Mouse (Mus musculus): ENCODE measurements at regions not wholly inside any gene's neighbourhood (a gene's known extent, or its start where the extent isn't known, plus 50 kb on each side); places are given as distances from the start of the nearest gene placed in this dataset.

DNA sequence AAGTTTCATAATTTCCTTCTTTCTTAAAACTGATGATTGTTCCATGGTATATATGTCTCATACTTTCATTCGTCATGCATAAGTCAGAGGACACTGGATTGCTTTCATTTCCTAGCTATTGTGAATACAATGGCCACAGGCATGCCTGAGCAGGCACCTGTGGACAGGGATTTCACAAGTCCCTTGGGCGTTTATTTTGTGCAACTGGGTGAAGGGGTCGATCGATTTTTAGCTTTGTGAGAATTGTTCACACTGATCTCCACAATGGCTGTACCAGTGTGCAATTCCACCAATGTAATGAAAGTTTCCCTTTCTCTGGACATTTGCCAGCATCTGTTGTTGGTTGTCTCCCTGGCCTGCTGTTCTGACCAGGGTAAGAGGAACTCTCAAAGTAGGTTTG lies 405.2 kb upstream of the Hs6st1 start:
- Histone ChIP-seq H3K9me3 (replicated peaks) (no peaks in the 10 kb centered on the region), H3K4me1 (peaks cover 5% of the 10 kb centered on the region), H3K27ac (replicated peaks) (no peak overlapping the region), H3K27me3 (ENCODE audit: low read depth, poor library complexity, severe bottlenecking) (no peaks in the 10 kb centered on the region), H3K36me3 (no peaks in the 10 kb centered on the region), H3K4me3 (no peak overlapping the region)
- DNase-seq (ENCODE audit: low spot score) = no peak
- WGBS = 92% methylated on average over 4 of the region's 4 CpGs

DNA sequence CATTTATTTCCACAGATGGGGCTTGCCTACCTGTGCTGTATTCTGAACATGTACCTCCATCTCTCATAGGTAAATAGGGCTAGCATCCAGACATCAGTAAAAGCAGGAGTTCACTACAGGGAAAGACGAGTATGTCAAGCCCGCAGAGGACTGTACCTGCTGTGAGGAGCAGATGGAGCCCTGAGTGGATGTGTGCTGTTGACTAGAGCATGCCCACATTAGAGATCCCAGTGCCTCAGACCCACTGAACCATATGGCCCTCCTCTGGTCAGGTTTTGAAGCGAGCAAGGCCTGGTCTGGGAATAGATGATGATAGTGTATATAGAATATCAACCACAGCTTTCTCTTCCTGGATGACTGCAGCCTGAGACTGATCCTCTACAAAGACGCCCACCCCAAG lies 394.7 kb upstream of the Hs6st1 start:
- H3K9me3 ChIP-seq (replicated peaks) = no peaks in the 10 kb centered on the region
- 0 out of 2 replicates have a peak overlapping the region, but pooled peaks have one; percentile 23 for H3K27ac ChIP-seq (replicated peaks)
- H3K27me3 ChIP-seq (ENCODE audit: low read depth, poor library complexity, severe bottlenecking) = no peaks in the 10 kb centered on the region
- no peak for DNase-seq (ENCODE audit: low spot score)
- H3K4me3 ChIP-seq = no peak overlapping the region
- no peaks in the 10 kb centered on the region for H3K36me3 ChIP-seq
- H3K4me1 ChIP-seq = no peaks in the 10 kb centered on the region
- 90% methylated on average over 4 of the region's 4 CpGs for WGBS

DNA sequence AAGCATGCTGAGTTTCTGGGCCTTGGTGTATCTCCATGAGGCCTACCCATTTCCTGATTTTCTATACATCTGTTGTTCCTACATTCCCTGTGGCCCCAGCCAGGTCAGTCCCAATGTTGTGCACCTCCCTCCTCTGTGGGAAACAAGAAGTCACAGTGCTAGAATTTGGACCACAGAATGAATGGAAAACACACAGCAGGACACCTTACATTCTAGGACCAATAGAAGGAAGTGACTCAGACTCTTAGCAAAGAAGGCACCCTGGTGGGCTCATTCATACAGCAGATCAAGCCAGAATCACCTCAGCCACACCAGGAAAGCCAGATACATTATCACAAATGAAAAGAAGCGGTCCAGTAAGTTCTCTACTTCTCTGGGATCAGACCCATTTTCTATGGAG lies 394.2 kb upstream of the Hs6st1 start:
- WGBS = 89% methylated on average over 1 of the region's 1 CpGs
- no peaks in the 10 kb centered on the region for H3K4me1 ChIP-seq
- DNase-seq (ENCODE audit: low spot score) = no peak
- H3K4me3 ChIP-seq = no peak overlapping the region
- H3K36me3 ChIP-seq = no peaks in the 10 kb centered on the region
- H3K27ac ChIP-seq (replicated peaks) = no peak overlapping the region
- H3K9me3 ChIP-seq (replicated peaks) = no peaks in the 10 kb centered on the region
- no peaks in the 10 kb centered on the region for H3K27me3 ChIP-seq (ENCODE audit: low read depth, poor library complexity, severe bottlenecking)

DNA sequence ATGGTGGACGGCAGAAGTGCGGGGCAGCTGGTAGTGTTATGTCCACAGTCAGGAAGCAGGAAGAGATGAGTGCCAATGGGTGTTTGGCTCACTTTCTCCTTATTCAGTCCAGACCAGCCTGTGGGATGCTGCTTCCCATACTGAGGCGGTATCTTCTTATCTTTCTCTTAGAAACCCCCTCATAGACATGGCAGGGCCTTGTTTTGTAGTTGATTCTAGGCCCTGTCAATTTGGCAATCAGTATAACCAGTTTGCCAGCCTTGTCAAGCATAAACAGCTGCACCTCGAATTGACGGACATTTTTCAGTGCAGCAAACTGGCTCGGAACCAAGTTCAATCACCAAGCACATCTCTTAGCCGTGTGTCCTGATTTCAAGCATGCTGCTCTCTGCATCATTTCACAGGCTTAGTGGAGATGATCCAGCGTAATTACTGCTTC lies 385.7 kb upstream of the Hs6st1 start:
- WGBS = 85% methylated on average over 8 of the region's 8 CpGs
- no peaks in the 10 kb centered on the region for H3K36me3 ChIP-seq
- H3K4me3 ChIP-seq = no peak overlapping the region
- DNase-seq (ENCODE audit: low spot score) = no peak
- peaks cover 4% of the 10 kb centered on the region; the same call in 1 of the 2 replicates for H3K4me1 ChIP-seq
- H3K27me3 ChIP-seq (ENCODE audit: low read depth, poor library complexity, severe bottlenecking) = no peaks in the 10 kb centered on the region
- H3K27ac ChIP-seq (replicated peaks) = no peak overlapping the region
- no peaks in the 10 kb centered on the region for H3K9me3 ChIP-seq (replicated peaks)

DNA sequence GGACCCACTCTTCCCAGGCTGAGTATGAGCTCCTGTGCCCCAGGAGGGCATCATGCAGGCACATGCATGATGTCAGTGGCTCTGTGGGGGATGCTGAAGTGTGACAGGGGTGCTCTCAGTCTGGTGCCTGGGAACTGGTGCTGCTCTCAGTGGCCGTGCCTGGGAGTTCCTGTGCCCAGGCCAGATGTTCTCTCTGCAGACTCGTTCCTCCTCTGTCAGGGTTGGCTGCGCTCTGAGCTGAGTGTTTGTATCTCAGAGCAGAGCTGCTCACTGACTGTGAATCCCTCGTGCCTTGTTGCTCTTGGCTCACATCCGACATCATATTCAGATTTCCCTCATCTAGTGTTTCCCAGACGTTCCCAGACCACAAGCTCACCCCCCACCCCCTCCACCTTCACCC lies 382.5 kb upstream of the Hs6st1 start:
- H3K9me3 ChIP-seq (replicated peaks) = no peaks in the 10 kb centered on the region
- no peak overlapping the region for H3K4me3 ChIP-seq
- H3K27ac ChIP-seq (replicated peaks) = peak overlapping the region; percentile 59
- peaks cover 4% of the 10 kb centered on the region; the same call in 1 of the 2 replicates for H3K4me1 ChIP-seq
- WGBS = 62% methylated on average over 6 of the region's 6 CpGs
- H3K36me3 ChIP-seq = no peaks in the 10 kb centered on the region
- no peak for DNase-seq (ENCODE audit: low spot score)
- no peaks in the 10 kb centered on the region for H3K27me3 ChIP-seq (ENCODE audit: low read depth, poor library complexity, severe bottlenecking)

DNA sequence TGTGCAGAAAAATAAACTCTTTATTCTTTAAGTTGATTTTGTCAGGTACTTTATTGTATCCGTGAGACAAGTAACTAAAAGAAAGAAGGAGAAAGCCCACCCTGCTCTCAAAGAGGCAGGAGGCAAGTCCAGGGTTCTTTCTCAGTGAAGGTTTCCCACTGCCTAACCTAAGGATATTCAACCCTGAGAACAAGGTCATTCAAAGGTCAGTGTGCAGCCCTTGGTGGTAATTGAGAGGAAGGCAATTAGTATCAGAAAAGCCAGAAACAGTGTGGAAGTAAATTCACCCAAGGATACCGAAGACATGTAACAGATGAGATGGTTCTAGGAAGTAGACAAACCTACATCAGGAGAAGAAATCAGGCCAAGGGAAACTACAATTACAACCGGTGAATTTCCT lies 373.9 kb upstream of the Hs6st1 start:
- 29% methylated on average over 3 of the region's 3 CpGs for WGBS
- peak; percentile 16 for DNase-seq (ENCODE audit: low spot score)
- Histone ChIP-seq H3K27ac (replicated peaks) (peak overlapping the region; percentile 83), H3K36me3 (no peaks in the 10 kb centered on the region), H3K9me3 (replicated peaks) (0 out of 2 replicates have a peak, but pooled peaks cover 4% of the 10 kb centered on the region), H3K27me3 (ENCODE audit: low read depth, poor library complexity, severe bottlenecking) (no peaks in the 10 kb centered on the region; the same call in 1 of the 2 replicates), H3K4me1 (peaks cover 50% of the 10 kb centered on the region), H3K4me3 (peak overlapping the region; percentile 7; the same call in 1 of the 2 replicates)

DNA sequence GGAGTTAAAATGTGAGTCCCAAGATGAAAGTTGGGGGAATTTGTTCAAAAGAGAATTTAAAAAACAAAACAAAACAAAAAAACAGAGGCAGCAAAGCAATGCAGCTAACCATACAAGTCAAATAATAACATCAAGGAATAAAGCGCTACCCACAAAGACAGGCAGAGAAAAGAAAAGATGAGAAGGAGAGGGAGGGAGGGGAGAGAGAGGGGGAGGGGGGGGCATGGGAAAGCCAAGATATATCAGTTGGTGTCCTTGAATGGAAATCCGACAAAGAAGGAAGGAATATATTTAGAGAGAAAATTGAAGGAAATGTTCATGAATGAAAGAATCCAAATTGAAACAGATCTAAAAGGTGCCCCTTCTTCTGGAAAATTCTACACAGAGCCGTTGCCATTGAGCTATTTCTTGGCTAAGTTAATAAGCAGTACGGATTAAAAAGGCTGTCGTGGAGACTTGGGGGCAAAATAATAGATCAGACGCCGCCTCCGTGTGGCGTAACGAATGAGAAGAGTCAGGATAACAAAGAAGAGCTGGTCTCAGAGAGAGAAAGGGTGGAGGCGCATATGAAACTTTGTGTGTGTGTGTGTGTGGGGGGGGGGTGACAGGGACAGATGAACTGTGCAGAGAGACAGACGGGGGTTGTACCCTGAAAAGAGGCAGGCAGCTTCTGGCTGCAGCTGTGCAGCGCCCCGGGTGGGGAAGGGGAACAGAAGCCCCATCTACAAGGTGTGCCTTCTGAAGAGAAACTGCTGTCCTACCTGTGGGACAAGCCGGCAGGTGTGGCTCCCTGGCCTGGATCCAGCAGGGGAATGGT lies 373.2 kb upstream of the Hs6st1 start:
- Histone ChIP-seq H3K9me3 (replicated peaks) (peaks cover 9% of the 10 kb centered on the region; the same call in 1 of the 2 replicates), H3K36me3 (no peaks in the 10 kb centered on the region), H3K4me1 (peaks cover 50% of the 10 kb centered on the region), H3K4me3 (peak overlapping the region; percentile 18), H3K27me3 (ENCODE audit: low read depth, poor library complexity, severe bottlenecking) (no peaks in the 10 kb centered on the region; the same call in 1 of the 2 replicates), H3K27ac (replicated peaks) (peak overlapping the region; percentile 83)
- 23% methylated on average over 14 of the region's 15 CpGs for WGBS
- DNase-seq (ENCODE audit: low spot score) = peak; percentile 79

DNA sequence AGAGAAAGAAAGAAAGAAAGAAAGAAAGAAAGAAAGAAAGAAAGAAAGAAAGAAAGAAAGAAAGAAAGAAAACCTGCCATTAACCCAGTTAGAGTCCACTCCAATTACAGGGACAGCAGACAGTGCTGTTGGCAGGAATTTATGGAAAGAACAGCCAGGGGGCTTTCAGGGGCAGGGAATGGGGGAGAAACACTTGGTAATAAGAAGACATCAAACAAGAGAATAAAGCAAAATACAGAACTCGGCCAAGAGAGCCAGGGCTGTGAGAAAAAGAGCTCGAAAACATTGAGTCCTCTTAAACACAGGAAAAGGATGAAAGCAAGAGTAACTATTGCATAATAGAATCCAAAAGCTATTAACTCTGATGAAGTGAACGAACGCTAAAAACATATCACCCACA lies 371.0 kb upstream of the Hs6st1 start:
- Histone ChIP-seq H3K27me3 (ENCODE audit: low read depth, poor library complexity, severe bottlenecking) (no peaks in the 10 kb centered on the region; the same call in 1 of the 2 replicates), H3K9me3 (replicated peaks) (peaks cover 11% of the 10 kb centered on the region; the same call in 1 of the 2 replicates), H3K4me1 (peaks cover 60% of the 10 kb centered on the region), H3K27ac (replicated peaks) (peak overlapping the region; percentile 82), H3K36me3 (no peaks in the 10 kb centered on the region), H3K4me3 (no peak overlapping the region)
- DNase-seq (ENCODE audit: low spot score) = no peak
- 12% methylated on average over 4 of the region's 4 CpGs for WGBS

DNA sequence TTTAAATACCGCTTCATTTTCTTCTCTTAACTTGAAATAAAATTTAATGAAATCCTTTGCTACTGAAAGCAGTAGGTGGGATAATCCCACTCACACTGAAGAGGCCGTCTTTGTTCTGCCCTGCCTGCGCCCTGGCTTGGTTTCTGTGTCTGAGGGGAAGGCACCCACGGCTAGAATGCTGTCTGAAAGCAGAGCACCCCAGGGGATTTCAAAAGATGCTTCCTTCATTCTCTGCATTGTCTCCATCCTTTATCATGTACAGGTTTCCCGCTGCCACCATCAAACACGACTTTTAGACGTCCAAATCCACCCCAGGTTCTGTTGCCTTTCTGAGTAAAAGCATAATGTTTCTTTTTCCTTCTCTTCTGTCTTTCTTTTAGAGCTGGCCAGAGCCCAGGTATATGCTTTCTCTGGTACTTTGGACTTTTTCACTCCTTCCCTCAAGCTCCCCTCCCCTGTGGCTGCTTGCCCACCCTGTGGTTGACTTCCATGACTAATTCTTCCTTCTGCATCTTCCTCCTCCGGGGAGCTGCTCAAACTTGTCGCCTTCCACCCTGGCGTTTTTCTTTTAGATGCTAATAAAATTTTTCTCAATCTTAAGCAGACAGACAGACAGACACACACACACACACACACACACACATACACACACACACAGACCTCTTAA lies 370.2 kb upstream of the Hs6st1 start:
- H3K36me3 ChIP-seq = no peaks in the 10 kb centered on the region
- peaks cover 60% of the 10 kb centered on the region for H3K4me1 ChIP-seq
- H3K4me3 ChIP-seq = peak overlapping the region; percentile 9; the same call in 1 of the 2 replicates
- 5% methylated on average over 10 of the region's 10 CpGs for WGBS
- no peaks in the 10 kb centered on the region; the same call in 1 of the 2 replicates for H3K27me3 ChIP-seq (ENCODE audit: low read depth, poor library complexity, severe bottlenecking)
- peak; percentile 28 for DNase-seq (ENCODE audit: low spot score)
- H3K9me3 ChIP-seq (replicated peaks) = peaks cover 6% of the 10 kb centered on the region; the same call in 1 of the 2 replicates
- H3K27ac ChIP-seq (replicated peaks) = peak overlapping the region; percentile 82

DNA sequence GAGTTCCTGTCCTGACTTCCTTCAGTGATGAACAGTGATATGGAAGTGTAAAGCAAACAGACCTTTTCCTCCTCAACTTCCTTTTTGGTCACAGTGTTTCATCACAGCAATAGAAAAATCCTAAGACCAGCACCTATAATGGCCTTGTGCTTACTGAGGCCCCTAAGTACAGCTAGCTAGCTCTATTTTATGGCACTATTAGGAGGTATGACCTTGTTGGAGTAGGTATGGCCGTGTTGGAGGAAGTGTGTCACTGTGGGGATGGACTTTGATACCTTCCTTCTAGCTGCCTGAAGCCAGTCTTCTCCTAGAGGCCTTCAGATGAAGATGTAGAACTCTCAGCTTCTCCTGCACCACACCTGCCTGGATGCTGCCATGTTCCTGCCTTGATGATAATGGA lies 365.6 kb upstream of the Hs6st1 start:
- WGBS = 80% methylated on average over 1 of the region's 1 CpGs
- Histone ChIP-seq H3K9me3 (replicated peaks) (peaks cover 6% of the 10 kb centered on the region; the same call in 1 of the 2 replicates), H3K4me3 (no peak overlapping the region), H3K27me3 (ENCODE audit: low read depth, poor library complexity, severe bottlenecking) (no peaks in the 10 kb centered on the region), H3K27ac (replicated peaks) (peak overlapping the region; percentile 59; the same call in 1 of the 2 replicates), H3K4me1 (peaks cover 22% of the 10 kb centered on the region), H3K36me3 (no peaks in the 10 kb centered on the region)
- no peak for DNase-seq (ENCODE audit: low spot score)

DNA sequence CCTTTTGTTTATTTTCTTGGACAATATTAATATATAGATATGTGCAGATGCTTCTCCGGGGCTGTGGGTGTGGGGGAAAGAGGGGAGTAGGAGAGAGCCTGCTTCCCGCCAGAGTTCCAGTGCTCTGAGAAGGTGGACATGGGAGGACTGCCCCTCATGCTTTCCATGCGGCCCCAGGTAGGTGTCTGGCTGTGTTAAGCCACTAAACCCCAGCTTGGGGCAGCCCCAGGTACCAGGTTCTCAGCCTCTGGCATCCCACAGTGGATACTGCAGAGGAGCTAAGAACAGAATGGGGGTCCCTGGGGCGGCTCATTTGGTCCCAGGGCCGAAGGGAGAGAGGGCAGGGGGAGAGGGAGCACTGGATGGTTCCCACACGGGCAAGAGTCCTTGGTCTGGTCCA lies 361.9 kb upstream of the Hs6st1 start:
- WGBS = 87% methylated on average over 6 of the region's 6 CpGs
- Histone ChIP-seq H3K27ac (replicated peaks) (no peak overlapping the region; the same call in 1 of the 2 replicates), H3K4me1 (peaks cover 7% of the 10 kb centered on the region), H3K27me3 (ENCODE audit: low read depth, poor library complexity, severe bottlenecking) (no peaks in the 10 kb centered on the region), H3K9me3 (replicated peaks) (no peaks in the 10 kb centered on the region), H3K36me3 (no peaks in the 10 kb centered on the region), H3K4me3 (no peak overlapping the region)
- DNase-seq (ENCODE audit: low spot score) = no peak

DNA sequence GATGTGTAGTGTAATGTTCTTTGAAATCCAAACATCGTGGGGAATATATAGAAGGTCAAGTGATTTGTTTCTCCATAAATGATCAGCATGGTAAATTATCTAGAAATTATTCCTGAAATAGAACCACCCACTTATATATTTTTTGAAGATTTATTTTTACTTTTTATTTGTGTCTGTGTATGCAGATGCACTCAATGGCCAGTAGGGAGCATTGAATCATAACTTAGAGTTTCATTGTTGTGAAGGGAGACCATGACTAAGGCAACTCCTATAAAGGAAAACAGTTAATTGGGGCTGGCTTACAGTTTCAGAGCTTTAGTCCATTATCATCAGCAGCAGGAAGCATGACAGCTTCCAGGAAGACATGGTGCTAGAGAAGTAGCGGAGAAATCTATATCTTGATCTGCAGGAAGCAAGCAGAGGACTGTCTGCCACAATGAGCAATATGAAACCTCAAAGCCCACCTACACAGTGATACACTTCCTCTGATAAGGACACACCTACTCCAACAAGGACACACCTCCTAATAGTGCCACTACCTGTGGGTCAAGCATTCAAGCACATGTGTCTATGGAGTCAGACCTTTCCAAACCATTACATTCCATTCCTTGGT lies 359.9 kb upstream of the Hs6st1 start:
- no peaks in the 10 kb centered on the region for H3K36me3 ChIP-seq
- H3K27me3 ChIP-seq (ENCODE audit: low read depth, poor library complexity, severe bottlenecking) = no peaks in the 10 kb centered on the region
- no peaks in the 10 kb centered on the region for H3K4me1 ChIP-seq
- DNase-seq (ENCODE audit: low spot score) = no peak
- 89% methylated on average over 2 of the region's 2 CpGs for WGBS
- no peak overlapping the region for H3K27ac ChIP-seq (replicated peaks)
- H3K4me3 ChIP-seq = no peak overlapping the region
- H3K9me3 ChIP-seq (replicated peaks) = no peaks in the 10 kb centered on the region
